Mouse (Mus musculus): ENCODE results near the gene Cnnm3.

Cnnm3 gene

DNA sequence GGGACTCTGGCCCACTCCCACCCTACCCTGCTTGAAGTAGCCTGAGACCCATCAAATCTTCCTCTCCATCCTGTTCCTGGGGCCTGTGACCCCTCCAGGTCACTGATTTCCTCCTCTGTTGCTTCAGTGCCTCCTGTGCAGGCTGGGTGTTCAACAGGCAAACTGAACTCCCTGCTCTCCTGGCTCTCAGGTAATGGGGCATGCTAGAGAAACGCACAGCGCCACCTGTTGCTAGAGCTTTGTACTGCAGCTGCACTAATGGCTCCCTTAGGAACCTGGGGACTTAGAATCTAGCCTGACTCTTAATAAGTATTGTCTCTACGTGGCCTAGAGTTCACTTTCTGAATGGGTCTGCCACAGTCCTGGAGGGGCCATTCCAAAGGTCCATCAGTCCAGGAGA lies 10.4 kb upstream of the Cnnm3 start:
- peak; percentile 57 to 78 for DNase-seq

DNA sequence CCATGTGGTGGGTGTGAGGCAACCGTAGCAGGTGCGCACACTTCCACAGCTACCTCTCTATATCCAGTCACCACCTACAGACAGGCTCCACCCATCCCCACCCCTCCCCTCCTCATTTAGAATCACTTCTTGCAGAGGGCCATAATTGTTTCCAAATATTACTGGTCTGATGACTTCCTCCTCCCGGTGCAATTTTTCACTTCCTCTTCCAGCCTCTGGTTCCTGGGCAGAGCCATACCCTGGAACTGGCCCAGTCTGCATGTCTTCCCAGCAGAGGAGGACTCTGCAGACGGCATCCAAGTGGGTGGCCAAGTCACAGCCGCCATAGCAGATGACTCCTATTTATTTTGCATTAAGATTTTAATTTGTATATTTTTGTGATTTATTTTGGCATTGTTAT lies 3.4 kb upstream of the Cnnm3 start:
- peak; percentile 46 for DNase-seq

GRCm38 (mm10) chr1:36512089-36512965 lies 660 bp downstream of the Cnnm3 start:
- peak; percentile 58 to 68 for DNase-seq

DNA sequence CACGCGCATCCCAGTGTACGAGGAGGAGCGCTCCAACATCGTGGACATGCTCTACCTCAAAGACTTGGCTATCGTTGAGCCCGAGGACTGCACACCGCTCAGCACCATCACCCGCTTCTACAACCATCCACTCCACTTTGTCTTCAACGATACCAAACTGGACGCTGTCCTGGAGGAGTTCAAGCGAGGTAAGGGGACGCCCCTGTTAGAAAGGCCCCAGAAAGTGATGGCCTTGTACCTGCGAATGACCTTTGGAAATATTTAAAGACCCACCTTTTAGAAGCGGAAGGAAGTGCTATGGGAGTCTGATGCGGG lies 1.3 kb downstream of the Cnnm3 start:
- no peak for DNase-seq

DNA sequence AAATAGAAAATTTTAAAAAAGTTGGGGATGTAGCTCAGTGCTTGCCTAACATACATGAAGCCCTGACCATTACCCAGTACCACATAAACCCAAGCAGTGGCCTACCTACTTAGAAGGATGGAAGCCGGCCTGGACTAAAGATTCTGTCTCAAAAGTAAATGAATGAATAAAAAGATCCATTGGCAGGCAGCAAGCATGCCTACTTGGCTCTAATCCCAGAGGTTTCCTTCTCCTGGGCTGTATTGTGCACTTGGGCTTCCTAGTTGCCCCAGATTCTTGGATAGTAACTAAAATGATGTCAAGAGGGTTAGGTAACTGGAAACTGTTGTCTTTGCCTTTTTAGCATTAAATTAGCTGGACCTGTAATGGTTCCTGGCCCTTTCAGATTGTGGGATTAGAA lies 1.6 kb downstream of the Cnnm3 start:
- no peak for DNase-seq

DNA sequence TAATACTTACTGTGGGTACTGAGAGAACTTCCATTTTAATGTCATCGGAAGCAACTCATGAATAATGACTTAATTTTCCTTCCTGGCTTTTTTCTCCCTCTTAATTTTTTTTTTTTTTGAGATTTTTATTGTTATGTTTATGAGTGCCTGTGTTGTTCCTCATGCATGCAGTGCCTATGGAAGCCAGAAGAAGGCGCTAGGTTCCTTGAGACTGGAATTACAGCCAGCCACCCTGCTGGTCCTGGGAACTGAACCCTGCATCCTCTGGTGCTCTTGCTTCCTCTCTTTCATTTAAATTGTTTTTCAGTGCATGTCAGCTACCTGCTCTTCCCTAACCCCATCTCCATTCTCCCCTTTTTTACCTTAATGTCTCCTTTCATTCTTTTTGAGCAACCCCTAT lies 2.1 kb downstream of the Cnnm3 start:
- DNase-seq, result peak in 1 of 2 experiments; percentile 57

GRCm38 (mm10) chr1:36518259-36518658 lies 6.6 kb downstream of the Cnnm3 start:
- no peak for DNase-seq

GRCm38 (mm10) chr1:36519626-36520025 lies 8.0 kb downstream of the Cnnm3 start:
- no peak for DNase-seq

DNA sequence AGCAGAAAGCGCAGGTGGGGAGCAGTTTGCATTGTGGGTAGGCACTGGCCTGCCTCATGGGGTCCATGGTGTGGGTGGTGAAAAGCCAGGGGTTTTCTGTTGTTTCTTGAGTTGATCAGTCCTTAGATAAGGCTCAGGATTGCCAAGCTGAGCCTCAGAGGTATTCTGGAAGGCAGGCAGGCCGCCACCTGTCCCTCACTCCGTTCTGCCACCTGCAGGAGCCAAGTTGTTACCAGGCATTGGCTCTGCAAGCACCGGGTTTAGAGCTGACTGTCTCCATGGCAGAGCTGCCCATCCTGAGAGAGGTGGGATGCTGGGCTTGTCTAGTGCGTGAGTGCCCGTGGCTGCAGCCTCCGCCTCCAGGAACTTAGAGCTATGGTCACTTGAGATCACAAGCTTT lies 10.5 kb downstream of the Cnnm3 start:
- no peak for DNase-seq

- DNase-seq, result no peak
Observed at GRCm38 (mm10) chr1:36523332-36524013, 11.8 kb downstream of the Cnnm3 start.

DNA sequence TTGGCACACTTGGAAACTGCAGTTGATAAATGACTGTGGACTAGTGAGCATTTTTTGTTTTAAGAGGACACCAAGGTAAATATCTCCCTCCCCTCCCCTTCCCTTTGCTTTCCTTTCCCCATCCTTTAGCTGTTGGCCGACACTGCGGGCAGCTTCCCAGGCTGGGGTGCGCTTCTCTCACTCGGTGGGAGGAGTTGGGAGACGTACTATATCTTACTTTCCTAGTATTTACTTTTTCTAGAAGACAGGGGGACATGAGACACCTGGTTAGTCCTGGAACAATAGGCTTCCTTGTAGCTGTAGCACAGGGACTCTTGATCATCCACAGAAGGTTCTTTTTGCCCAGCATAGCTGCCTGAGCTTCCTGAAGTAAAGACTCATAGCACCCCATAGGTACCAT lies 12.4 kb downstream of the Cnnm3 start:
- no peak for DNase-seq

- DNase-seq, result no peak
Observed at GRCm38 (mm10) chr1:36525774-36526173, 14.1 kb downstream of the Cnnm3 start.

DNA sequence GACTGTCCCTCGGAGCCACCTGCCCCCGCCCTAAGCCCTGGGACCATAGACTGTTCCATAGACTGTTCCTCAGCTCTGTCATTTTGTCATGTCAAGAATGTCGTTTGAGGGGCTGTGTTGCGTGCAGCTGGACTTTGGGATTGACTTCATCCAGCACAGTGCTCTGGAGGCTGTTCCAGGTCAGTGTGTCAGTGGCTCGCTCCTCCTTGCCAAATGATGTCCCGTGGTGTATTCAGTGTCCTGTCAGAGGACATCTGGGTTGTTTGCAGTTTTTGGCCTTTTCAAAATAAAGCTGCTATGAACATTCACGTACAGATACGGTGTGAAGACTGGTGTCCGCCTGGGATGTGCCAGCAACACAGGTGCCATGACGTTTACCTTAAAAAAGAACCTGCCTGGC lies 15.2 kb downstream of the Cnnm3 start:
- no peak for DNase-seq

DNA sequence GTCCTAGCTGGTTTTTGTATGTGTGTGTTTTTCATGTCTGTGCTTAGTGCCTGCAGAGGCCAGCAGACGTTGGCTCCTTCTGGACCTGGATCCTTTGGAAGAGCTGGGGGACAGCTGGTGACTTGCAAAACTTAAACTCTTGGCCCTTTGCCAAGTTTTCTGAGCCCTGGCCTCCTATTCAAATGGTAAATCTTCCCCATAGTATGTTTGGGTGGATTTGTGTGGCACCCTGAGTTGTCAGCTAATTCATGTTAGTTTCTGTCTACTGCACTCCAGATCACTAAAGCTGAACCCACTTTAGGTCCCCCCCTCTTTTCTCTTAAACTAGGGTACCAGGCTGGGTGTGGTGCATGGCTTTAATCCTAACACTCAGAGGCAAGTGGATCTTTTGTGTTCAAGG lies 16.7 kb downstream of the Cnnm3 start:
- peak in 1 of 2 experiments; percentile 51 for DNase-seq

- DNase-seq, result no peak
Observed at GRCm38 (mm10) chr1:36529274-36529673, 17.6 kb downstream of the Cnnm3 start.

DNA sequence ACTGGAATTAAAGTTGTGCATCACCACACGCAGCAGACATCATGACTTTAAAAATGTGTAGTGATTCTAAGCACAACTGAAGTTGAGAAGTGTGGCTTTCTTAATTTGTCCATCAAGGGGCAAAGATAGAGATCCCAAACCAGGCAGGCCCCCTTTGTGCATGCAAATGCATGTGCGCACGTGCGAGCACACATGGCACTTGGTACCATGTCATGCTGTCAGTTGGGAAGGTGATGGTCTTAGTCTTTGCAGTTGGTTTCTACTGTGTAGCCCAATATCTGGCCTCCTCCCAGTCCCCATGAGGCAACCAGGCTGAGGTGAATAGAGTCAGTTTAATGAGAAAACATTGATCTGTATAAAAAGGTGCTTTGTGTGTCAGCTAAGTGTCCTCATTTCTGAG lies 18.2 kb downstream of the Cnnm3 start:
- no peak for DNase-seq

- DNase-seq, result no peak
Observed at GRCm38 (mm10) chr1:36530485-36530884, 18.8 kb downstream of the Cnnm3 start.

GRCm38 (mm10) chr1:36530962-36531361 lies 19.3 kb downstream of the Cnnm3 start:
- no peak for DNase-seq

- no peak for DNase-seq
Observed at GRCm38 (mm10) chr1:36531461-36531860, 19.8 kb downstream of the Cnnm3 start.

- DNase-seq, result no peak
Observed at GRCm38 (mm10) chr1:36533546-36533945, 21.9 kb downstream of the Cnnm3 start.

- peak; percentile 51 to 60 for DNase-seq
Observed at GRCm38 (mm10) chr1:36534595-36535058, 23.0 kb downstream of the Cnnm3 start.

DNA sequence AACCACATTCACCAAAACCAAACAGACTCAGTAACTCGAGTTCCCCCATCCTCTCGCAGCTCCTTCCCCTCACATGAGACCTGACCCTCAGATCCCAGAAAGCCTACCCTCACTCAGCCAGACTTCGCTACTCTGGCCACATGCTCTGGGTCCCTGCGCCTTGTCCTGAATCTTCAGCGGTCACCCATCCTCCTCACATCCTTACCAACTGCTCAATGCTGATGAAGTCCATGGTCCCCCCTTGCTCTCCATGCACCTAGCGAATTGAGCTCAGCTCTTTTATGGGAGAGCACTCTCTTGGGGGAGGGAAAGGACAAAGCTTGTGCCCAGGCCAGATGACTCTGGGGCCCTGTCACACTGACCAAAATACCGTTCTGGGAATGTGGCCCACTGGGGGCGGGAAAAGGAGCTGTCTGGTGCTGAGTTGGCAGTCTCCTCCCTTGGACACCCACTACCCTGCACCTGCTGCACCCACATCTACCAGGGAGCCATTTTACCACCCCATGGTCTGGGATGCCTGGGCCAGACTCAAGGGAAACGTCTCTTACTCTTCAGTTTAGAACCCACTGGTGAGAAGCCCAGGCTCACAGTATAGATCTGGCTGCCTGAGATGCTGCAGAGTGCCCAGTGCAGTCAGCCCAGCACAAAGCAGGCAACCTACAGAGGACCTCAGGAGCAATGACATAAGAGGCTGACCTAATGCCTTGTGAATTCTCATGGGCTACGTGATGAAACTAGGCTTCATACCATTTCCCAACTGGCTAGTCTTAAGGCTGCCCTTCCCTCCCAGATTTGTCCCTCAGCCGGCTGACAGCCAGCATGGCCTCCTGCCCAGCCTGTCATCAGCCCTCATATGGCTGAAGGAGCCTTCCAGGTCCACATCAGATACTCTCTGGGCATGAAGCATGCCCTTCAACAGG lies 24.1 kb downstream of the Cnnm3 start:
- peak; percentile 68 to 83 for DNase-seq

- DNase-seq, result no peak
Observed at GRCm38 (mm10) chr1:36536397-36536728, 24.7 kb downstream of the Cnnm3 start.

All from lung, postnatal 4 days (tissue).